Mouse (Mus musculus): ENCODE measurements around the gene Smc1b. TPM values are rescaled to one million over a fixed set of nuclear protein-coding genes. Genes with fewer than 3 reads are reported as not detected.

Smc1b gene
- polyA plus RNA-seq, 1 experiment from 2014 or later = 0.34 TPM

- no peak overlapping the region for H3K4me2 ChIP-seq
- H3K27ac ChIP-seq = no peak overlapping the region
- no peak overlapping the region for H3K9ac ChIP-seq (replicated peaks)
- ATAC-seq (ENCODE audit: insufficient number of reproducible peaks, insufficient read depth, low FRiP score, low TSS enrichment, low read depth) = no peak
- H3K4me1 ChIP-seq (replicated peaks) = no peaks in the 10 kb centered on the region
- no peaks in the 10 kb centered on the region for H3K36me3 ChIP-seq
- no peak overlapping the region for H3K4me3 ChIP-seq (replicated peaks)
- H3K9me3 ChIP-seq = no peaks in the 10 kb centered on the region
- peaks cover 23% of the 10 kb centered on the region for H3K27me3 ChIP-seq
- 70% methylated on average over 4 of the region's 4 CpGs for WGBS
Measured at GRCm38 (mm10) chr15:85022211-85022610, 109.6 kb downstream of the Smc1b start.

- Histone ChIP-seq H3K27ac (no peak within 1 kb of the TSS), H3K4me2 (peak within 1 kb of the TSS; percentile 17; the same call in 1 of the 2 replicates), H3K9ac (replicated peaks) (no peak within 1 kb of the TSS), H3K36me3 (no peaks in the 10 kb centered on the region), H3K4me1 (replicated peaks) (peaks cover 10% of the 10 kb centered on the region; the same call in 1 of the 2 replicates), H3K9me3 (no peaks in the 10 kb centered on the region), H3K27me3 (peaks cover 35% of the 10 kb centered on the region), H3K4me3 (replicated peaks) (no peak within 1 kb of the TSS)
- WGBS = 9% methylated on average over 21 of the region's 21 CpGs
- no peak for ATAC-seq (ENCODE audit: insufficient number of reproducible peaks, insufficient read depth, low FRiP score, low TSS enrichment, low read depth)
Measured at GRCm38 (mm10) chr15:85016951-85017664, 114.7 kb downstream of the Smc1b start, which contains the start of gene Upk3a. Gene Upk3a, plus strand, starts transcription at chr15:85017141.

GRCm38 (mm10) chr15:85015771-85016170 lies 116.0 kb downstream of the Smc1b start:
- Histone ChIP-seq H3K9me3 (no peaks in the 10 kb centered on the region), H3K27ac (no peak overlapping the region), H3K4me1 (replicated peaks) (peaks cover 14% of the 10 kb centered on the region; the same call in 1 of the 2 replicates), H3K4me2 (no peak overlapping the region), H3K9ac (replicated peaks) (no peak overlapping the region), H3K27me3 (peaks cover 26% of the 10 kb centered on the region), H3K4me3 (replicated peaks) (no peak overlapping the region), H3K36me3 (no peaks in the 10 kb centered on the region)
- WGBS = 84% methylated on average over 11 of the region's 11 CpGs
- ATAC-seq (ENCODE audit: insufficient number of reproducible peaks, insufficient read depth, low FRiP score, low TSS enrichment, low read depth) = no peak

Other genes starting within 250 kb of the Smc1b start
- 0.90 and 1.0 TPM in 2 replicates for gene Gm29666, start 211.9 kb downstream of the Smc1b start, polyA plus RNA-seq (2016; fragmentation: Nextera tagmentation; extraction: Ambion mirVana)
- gene Nup50, start 208.6 kb downstream of the Smc1b start, polyA plus RNA-seq (2016; fragmentation: Nextera tagmentation; extraction: Ambion mirVana) = 55.3 and 57.6 TPM in 2 replicates
- gene 5031439G07Rik, start 143.4 kb downstream of the Smc1b start, polyA plus RNA-seq (2016; fragmentation: Nextera tagmentation; extraction: Ambion mirVana) = 7.7 and 10.1 TPM in 2 replicates
- gene Upk3a, start 114.8 kb downstream of the Smc1b start, polyA plus RNA-seq (2016; fragmentation: Nextera tagmentation; extraction: Ambion mirVana) = not detected in 2 replicates
- 27.9 and 28.8 TPM in 2 replicates for gene Fam118a, start 103.0 kb downstream of the Smc1b start, polyA plus RNA-seq (2016; fragmentation: Nextera tagmentation; extraction: Ambion mirVana)
- gene Ribc2, start 114 bp upstream of the Smc1b start, polyA plus RNA-seq (2016; fragmentation: Nextera tagmentation; extraction: Ambion mirVana) = 0.80 and 1.4 TPM in 2 replicates
- gene Fbln1, start 74.0 kb upstream of the Smc1b start, polyA plus RNA-seq (2016; fragmentation: Nextera tagmentation; extraction: Ambion mirVana) = 253 and 255 TPM in 2 replicates
- 320 and 323 TPM in 2 replicates for gene Atxn10, start 204.3 kb upstream of the Smc1b start, polyA plus RNA-seq (2016; fragmentation: Nextera tagmentation; extraction: Ambion mirVana)